Mouse (Mus musculus): ENCODE data around the gene Dennd1a. TPM values are rescaled to one million over a fixed set of nuclear protein-coding genes. Genes with fewer than 3 reads are reported as not detected.

Gene Dennd1a
- polyA plus RNA-seq, 1 experiment from 2014 or later: 18.8 TPM

GRCm38 (mm10) chr2:38291526-38291925 lies 4.3 kb upstream of the Dennd1a start:
- Histone ChIP-seq H3K9me3 (no peaks in the 10 kb centered on the region), H3K9ac (no peak overlapping the region), H3K36me3 (no peaks in the 10 kb centered on the region), H3K4me2 (replicated peaks) (no peak overlapping the region), H3K27me3 (replicated peaks) (no peaks in the 10 kb centered on the region; the same call in 1 of the 2 replicates), H3K4me1 (peaks cover 8% of the 10 kb centered on the region), H3K27ac (no peak overlapping the region), H3K4me3 (no peak overlapping the region)
- 86% methylated on average over 1 of the region's 1 CpGs for WGBS
- ATAC-seq (ENCODE audit: low FRiP score, low read depth): no peak

- no peak for ATAC-seq (ENCODE audit: low FRiP score, low read depth)
- H3K4me1 ChIP-seq: peaks cover 12% of the 10 kb centered on the region
- 48% methylated on average over 2 of the region's 2 CpGs for WGBS
- H3K9me3 ChIP-seq: no peaks in the 10 kb centered on the region
- no peak overlapping the region for H3K4me2 ChIP-seq (replicated peaks)
- H3K27ac ChIP-seq: no peak overlapping the region
- H3K27me3 ChIP-seq (replicated peaks): no peaks in the 10 kb centered on the region; the same call in 1 of the 2 replicates
- no peaks in the 10 kb centered on the region for H3K36me3 ChIP-seq
- no peak overlapping the region for H3K4me3 ChIP-seq
- no peak overlapping the region for H3K9ac ChIP-seq
These were observed 1.0 kb upstream of the Dennd1a start for GRCm38 (mm10) chr2:38288226-38288625.

DNA sequence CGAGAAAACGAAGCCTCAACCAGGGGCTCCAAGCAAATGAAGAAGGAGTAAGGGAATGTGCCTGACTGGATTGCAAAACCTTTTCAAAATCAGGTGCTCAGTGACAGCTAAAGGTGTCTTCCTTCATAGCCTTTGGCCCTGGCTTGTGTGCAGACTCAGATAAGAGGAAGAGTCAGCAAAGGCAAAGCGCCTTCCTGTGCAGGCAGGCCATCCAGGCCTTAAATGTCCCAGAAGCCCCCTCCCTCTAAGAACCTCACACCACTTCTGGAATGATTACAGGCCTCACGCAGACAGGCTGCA lies 807 bp downstream of the Dennd1a start:
- H3K9ac ChIP-seq: peak overlapping the region; percentile 84
- H3K4me3 ChIP-seq: peak overlapping the region; percentile 82
- H3K9me3 ChIP-seq: no peaks in the 10 kb centered on the region
- no peak overlapping the region for H3K27ac ChIP-seq
- H3K4me2 ChIP-seq (replicated peaks): peak overlapping the region; percentile 78
- 18% methylated on average over 4 of the region's 4 CpGs for WGBS
- peaks cover 12% of the 10 kb centered on the region for H3K4me1 ChIP-seq
- no peaks in the 10 kb centered on the region for H3K36me3 ChIP-seq
- H3K27me3 ChIP-seq (replicated peaks): no peaks in the 10 kb centered on the region; the same call in 1 of the 2 replicates
- ATAC-seq (ENCODE audit: low FRiP score, low read depth): no peak; the same call in 1 of the 2 replicates

GRCm38 (mm10) chr2:38285781-38286432 lies 1.3 kb downstream of the Dennd1a start:
- WGBS: 75% methylated on average over 4 of the region's 4 CpGs
- H3K9ac ChIP-seq: peak overlapping the region; percentile 84; the same call in 1 of the 2 replicates
- H3K27ac ChIP-seq: no peak overlapping the region

DNA sequence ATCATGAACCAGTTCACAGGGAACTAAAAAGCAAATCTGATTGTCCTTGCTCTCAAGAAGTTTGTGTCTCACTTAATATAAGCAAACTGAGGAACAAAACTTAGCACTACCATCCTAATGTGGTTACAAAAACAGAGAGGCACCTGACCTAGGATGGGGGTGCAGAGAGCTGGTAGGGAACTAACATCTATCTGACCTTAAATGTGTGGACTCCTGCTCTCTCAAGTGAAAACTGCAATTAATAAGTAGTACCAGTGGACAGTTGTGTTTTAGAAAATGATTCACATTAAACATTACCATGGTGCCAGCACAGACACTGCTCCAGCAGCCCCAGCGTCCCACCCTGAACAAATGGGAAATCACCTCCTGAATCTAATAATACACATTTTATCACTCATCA lies 3.2 kb downstream of the Dennd1a start:
- Histone ChIP-seq H3K4me3 (no peak overlapping the region), H3K9ac (no peak overlapping the region), H3K9me3 (no peaks in the 10 kb centered on the region), H3K36me3 (no peaks in the 10 kb centered on the region), H3K27me3 (replicated peaks) (no peaks in the 10 kb centered on the region; the same call in 1 of the 2 replicates), H3K27ac (no peak overlapping the region), H3K4me2 (replicated peaks) (no peak overlapping the region), H3K4me1 (peaks cover 12% of the 10 kb centered on the region)
- WGBS: 85% methylated on average over 1 of the region's 1 CpGs
- ATAC-seq (ENCODE audit: low FRiP score, low read depth): no peak

More at GRCm38 (mm10) chr2:38285781-38286432, 1.3 kb downstream of the Dennd1a start:
- Histone ChIP-seq H3K4me1 (peaks cover 12% of the 10 kb centered on the region), H3K9me3 (no peaks in the 10 kb centered on the region), H3K4me3 (peak overlapping the region; percentile 82), H3K36me3 (no peaks in the 10 kb centered on the region), H3K27me3 (replicated peaks) (no peaks in the 10 kb centered on the region; the same call in 1 of the 2 replicates), H3K4me2 (replicated peaks) (peak overlapping the region; percentile 78)
- no peak for ATAC-seq (ENCODE audit: low FRiP score, low read depth)

- ATAC-seq (ENCODE audit: low FRiP score, low read depth): no peak
These were observed 6.8 kb downstream of the Dennd1a start for GRCm38 (mm10) chr2:38280376-38280775.

GRCm38 (mm10) chr2:38274973-38275372 lies 12.2 kb downstream of the Dennd1a start:
- Histone ChIP-seq H3K4me3 (no peak overlapping the region), H3K27ac (no peak overlapping the region), H3K9me3 (no peaks in the 10 kb centered on the region), H3K36me3 (no peaks in the 10 kb centered on the region), H3K27me3 (replicated peaks) (no peaks in the 10 kb centered on the region), H3K4me2 (replicated peaks) (no peak overlapping the region), H3K9ac (no peak overlapping the region), H3K4me1 (no peaks in the 10 kb centered on the region)
- no peak for ATAC-seq (ENCODE audit: low FRiP score, low read depth)
- 78% methylated on average over 2 of the region's 2 CpGs for WGBS

More at GRCm38 (mm10) chr2:38280376-38280775, 6.8 kb downstream of the Dennd1a start:
- no peak overlapping the region for H3K4me3 ChIP-seq
- no peaks in the 10 kb centered on the region for H3K27me3 ChIP-seq (replicated peaks)
- H3K4me2 ChIP-seq (replicated peaks): no peak overlapping the region
- H3K36me3 ChIP-seq: no peaks in the 10 kb centered on the region
- no peaks in the 10 kb centered on the region for H3K9me3 ChIP-seq
- no peaks in the 10 kb centered on the region for H3K4me1 ChIP-seq
- no peak overlapping the region for H3K9ac ChIP-seq
- no peak overlapping the region for H3K27ac ChIP-seq

GRCm38 (mm10) chr2:38263653-38264052 lies 23.5 kb downstream of the Dennd1a start:
- no peaks in the 10 kb centered on the region for H3K9me3 ChIP-seq
- 90% methylated on average over 2 of the region's 2 CpGs for WGBS

DNA sequence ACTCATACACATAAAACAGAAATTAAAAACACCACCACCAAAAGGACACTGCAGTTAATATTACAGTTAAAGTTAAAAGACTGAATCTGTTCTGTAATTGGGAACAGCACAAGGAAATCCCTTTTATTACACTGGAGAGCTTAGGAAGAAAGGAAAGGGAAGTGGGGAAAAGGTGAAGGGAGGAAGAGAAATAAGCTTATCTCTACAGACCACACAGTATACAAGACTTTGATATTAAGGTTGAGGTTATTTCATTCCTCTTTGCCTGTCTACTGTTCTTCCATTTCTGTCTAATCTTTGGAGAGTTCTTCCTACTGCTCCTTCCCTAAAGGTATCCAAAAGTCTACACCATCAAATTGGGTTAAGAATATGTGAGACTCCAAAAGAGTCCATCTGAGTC lies 28.1 kb downstream of the Dennd1a start:
- no peak for ATAC-seq (ENCODE audit: low FRiP score, low read depth)
- H3K27ac ChIP-seq: no peak overlapping the region
- H3K4me2 ChIP-seq (replicated peaks): no peak overlapping the region
- no peaks in the 10 kb centered on the region for H3K36me3 ChIP-seq
- no peaks in the 10 kb centered on the region for H3K9me3 ChIP-seq
- H3K27me3 ChIP-seq (replicated peaks): no peaks in the 10 kb centered on the region
- H3K9ac ChIP-seq: no peak overlapping the region
- H3K4me1 ChIP-seq: no peaks in the 10 kb centered on the region
- no peak overlapping the region for H3K4me3 ChIP-seq

More at GRCm38 (mm10) chr2:38263653-38264052, 23.5 kb downstream of the Dennd1a start:
- no peaks in the 10 kb centered on the region for H3K27me3 ChIP-seq (replicated peaks)
- no peaks in the 10 kb centered on the region for H3K36me3 ChIP-seq
- no peaks in the 10 kb centered on the region for H3K4me1 ChIP-seq
- H3K4me2 ChIP-seq (replicated peaks): no peak overlapping the region
- no peak overlapping the region for H3K9ac ChIP-seq
- H3K27ac ChIP-seq: no peak overlapping the region
- no peak for ATAC-seq (ENCODE audit: low FRiP score, low read depth)
- no peak overlapping the region for H3K4me3 ChIP-seq

- ATAC-seq (ENCODE audit: low FRiP score, low read depth): no peak
- H3K4me3 ChIP-seq: no peak overlapping the region
- no peak overlapping the region for H3K9ac ChIP-seq
- 77% methylated on average over 1 of the region's 1 CpGs for WGBS
- H3K4me1 ChIP-seq: no peaks in the 10 kb centered on the region
- H3K27ac ChIP-seq: no peak overlapping the region
- no peaks in the 10 kb centered on the region for H3K9me3 ChIP-seq
- no peak overlapping the region for H3K4me2 ChIP-seq (replicated peaks)
- no peaks in the 10 kb centered on the region for H3K36me3 ChIP-seq
- H3K27me3 ChIP-seq (replicated peaks): no peaks in the 10 kb centered on the region
These were observed 49.6 kb downstream of the Dennd1a start for GRCm38 (mm10) chr2:38237616-38238015.

DNA sequence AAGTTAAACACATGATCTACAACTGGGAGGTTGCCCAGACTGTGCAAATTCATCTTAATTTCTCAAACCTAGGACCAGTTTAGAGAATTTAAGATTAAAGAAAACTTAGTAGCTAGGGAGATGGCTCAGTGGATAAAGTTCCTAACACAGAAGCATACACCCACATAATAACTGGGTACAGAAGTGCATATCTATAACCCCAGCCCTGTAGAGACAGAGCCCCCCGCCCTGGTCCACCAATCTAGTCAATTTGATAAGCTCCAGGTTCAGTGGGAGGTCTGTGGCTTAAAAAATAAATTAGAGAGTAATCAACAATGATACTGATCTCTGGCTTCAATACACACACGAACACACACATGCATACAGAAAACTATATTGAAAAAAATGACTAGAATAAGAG lies 51.6 kb downstream of the Dennd1a start:
- Histone ChIP-seq H3K27ac (no peak overlapping the region), H3K36me3 (no peaks in the 10 kb centered on the region), H3K4me2 (replicated peaks) (no peak overlapping the region), H3K4me1 (no peaks in the 10 kb centered on the region), H3K9me3 (no peaks in the 10 kb centered on the region), H3K4me3 (no peak overlapping the region), H3K9ac (no peak overlapping the region), H3K27me3 (replicated peaks) (no peaks in the 10 kb centered on the region)
- ATAC-seq (ENCODE audit: low FRiP score, low read depth): no peak
- 93% methylated on average over 2 of the region's 2 CpGs for whole genome bisulfite sequencing

GRCm38 (mm10) chr2:38229882-38230281 lies 57.3 kb downstream of the Dennd1a start:
- no peaks in the 10 kb centered on the region for H3K9me3 ChIP-seq
- ATAC-seq (ENCODE audit: low FRiP score, low read depth): no peak
- no peak overlapping the region for H3K9ac ChIP-seq
- WGBS: 92% methylated on average over 5 of the region's 5 CpGs
- H3K27me3 ChIP-seq (replicated peaks): peaks cover 28% of the 10 kb centered on the region
- H3K4me2 ChIP-seq (replicated peaks): no peak overlapping the region
- no peaks in the 10 kb centered on the region for H3K36me3 ChIP-seq
- H3K4me3 ChIP-seq: no peak overlapping the region
- no peaks in the 10 kb centered on the region for H3K4me1 ChIP-seq
- H3K27ac ChIP-seq: no peak overlapping the region

DNA sequence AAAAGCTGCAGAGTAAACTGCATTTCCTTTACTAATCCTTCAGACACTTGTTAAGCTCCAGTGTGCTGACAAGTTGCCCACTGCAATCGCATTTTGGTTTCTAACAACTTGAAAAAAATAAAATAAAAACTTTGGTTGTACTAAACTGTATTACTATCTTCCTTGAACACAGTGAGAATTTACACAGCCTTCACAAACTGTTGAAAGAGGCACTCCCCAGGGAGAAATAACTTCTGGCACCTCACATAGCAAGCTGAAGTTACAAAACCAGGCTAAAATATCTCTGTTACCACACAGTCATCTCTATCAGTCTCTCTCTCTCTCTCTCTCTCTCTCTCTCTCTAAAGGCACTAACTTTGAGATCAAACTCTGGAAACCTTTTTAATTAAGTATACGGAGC lies 63.4 kb downstream of the Dennd1a start:
- no peak overlapping the region for H3K27ac ChIP-seq
- no peaks in the 10 kb centered on the region for H3K9me3 ChIP-seq
- no peaks in the 10 kb centered on the region for H3K4me1 ChIP-seq
- no peak overlapping the region for H3K4me3 ChIP-seq
- WGBS: 40% methylated on average over 2 of the region's 2 CpGs
- no peak overlapping the region for H3K4me2 ChIP-seq (replicated peaks)
- H3K36me3 ChIP-seq: no peaks in the 10 kb centered on the region
- ATAC-seq (ENCODE audit: low FRiP score, low read depth): no peak
- H3K27me3 ChIP-seq (replicated peaks): peaks cover 62% of the 10 kb centered on the region
- H3K9ac ChIP-seq: no peak overlapping the region

Data from neural tube, embryonic 12.5 days (tissue).